Comparison of ENCODE assay signal across 10 mouse cellular contexts in genomic region chr7:112272692-112273091, GRCm38 (mm10). TPM values are rescaled to one million over a fixed set of nuclear protein-coding genes. Genes with fewer than 3 reads are reported as not detected.
A peak's percentile ranks its signal among the peaks of the same experiment; 100 is the strongest.
DNase-seq lines count a peak whose midpoint lies in the region; ATAC-seq and TF ChIP-seq lines count a peak whose summit lies in the region.
"Had no signal": no experiment of that assay in that cellular context is flagged by ENCODE, and none has a peak within 500 bp of the region (broad histone marks: within the 10 kb centered on the region; RNA-seq: fewer than 3 reads in every experiment).

No protein-coding gene starts in this region.

- no peak for TF ChIP-seq CTCF in midbrain, postnatal 0 days (IDR thresholded peaks at IDR 0.05)

- 10% methylated on average over 5 of the region's 5 CpGs for WGBS in forebrain, embryonic 14.5 days
- WGBS in heart, embryonic 13.5 days, result 29% methylated on average over 5 of the region's 5 CpGs
- 22% methylated on average over 5 of the region's 5 CpGs for WGBS in midbrain, postnatal 0 days

- peak; percentile 46 to 59 for DNase-seq in lung, adult 18-20 months
- no peak for DNase-seq in lung, postnatal 25 days (ENCODE audit: low spot score)
- DNase-seq in forebrain, embryonic 14.5 days (ENCODE audit: low spot score), result peak; percentile 70
- DNase-seq in midbrain, postnatal 0 days (ENCODE audit: low spot score), result peak; percentile 58
- DNase-seq in embryo, embryonic 10.5 days (ENCODE audit: low spot score), result no peak
- no peak for DNase-seq in spleen, postnatal 4 days (ENCODE audit: low spot score in 2 of 2)
- DNase-seq: cerebellum, postnatal 36 days; liver, embryonic 13.5 days; right cerebral cortex, adult 18-20 months had no signal

- H3K4me1 ChIP-seq in forebrain, embryonic 14.5 days (ENCODE audit: control insufficient read depth, insufficient read depth, low read length), result peaks cover 25% of the 10 kb centered on the region
- peaks cover 99% of the 10 kb centered on the region for H3K4me1 ChIP-seq in heart, embryonic 13.5 days
- no peaks in the 10 kb centered on the region for H3K4me1 ChIP-seq in midbrain, postnatal 0 days (ENCODE audit: insufficient read depth, low read length)

- H3K4me2 ChIP-seq in forebrain, embryonic 14.5 days (ENCODE audit: low read length), result no peak overlapping the region
- H3K4me2 ChIP-seq in heart, embryonic 13.5 days, result peak overlapping the region; percentile 10; the same call in 1 of the 2 replicates
- H3K4me2 ChIP-seq in midbrain, postnatal 0 days (ENCODE audit: low read depth, low read length, poor library complexity, severe bottlenecking), result no peak overlapping the region
- H3K4me2 ChIP-seq: liver, embryonic 13.5 days had no signal

- H3K4me3 ChIP-seq in forebrain, embryonic 14.5 days (ENCODE audit: low read depth, low read length), result no peak overlapping the region
- no peak overlapping the region for H3K4me3 ChIP-seq in heart, embryonic 13.5 days
- H3K4me3 ChIP-seq in midbrain, postnatal 0 days (ENCODE audit: low read depth, low read length), result no peak overlapping the region
- H3K4me3 ChIP-seq: liver, embryonic 13.5 days had no signal

- H3K9ac ChIP-seq in forebrain, embryonic 14.5 days (ENCODE audit: low read length), result no peak overlapping the region
- peak overlapping the region; percentile 76 for H3K9ac ChIP-seq in heart, embryonic 13.5 days
- no peak overlapping the region for H3K9ac ChIP-seq in midbrain, postnatal 0 days (replicated peaks; ENCODE audit: low read length, poor library complexity, severe bottlenecking)
- H3K9ac ChIP-seq: liver, embryonic 13.5 days had no signal

- no peak overlapping the region; the same call in 1 of the 2 replicates for H3K27ac ChIP-seq in forebrain, embryonic 14.5 days (ENCODE audit: low read depth, low read length)
- peak overlapping the region; percentile 94 for H3K27ac ChIP-seq in heart, embryonic 13.5 days (replicated peaks)
- H3K27ac ChIP-seq in midbrain, postnatal 0 days (ENCODE audit: low read depth, low read length), result no peak overlapping the region
- H3K27ac ChIP-seq: liver, embryonic 13.5 days had no signal

- peak; percentile 70; the same call in 1 of the 2 replicates for ATAC-seq in forebrain, embryonic 14.5 days
- ATAC-seq in heart, embryonic 13.5 days (ENCODE audit: extremely low read depth, insufficient number of reproducible peaks, low FRiP score, low TSS enrichment), result no peak
- ATAC-seq in midbrain, postnatal 0 days (ENCODE audit: low FRiP score), result no peak

- no peaks in the 10 kb centered on the region for H3K9me3 ChIP-seq in forebrain, embryonic 14.5 days (replicated peaks; ENCODE audit: control insufficient read depth, low read length)
- no peaks in the 10 kb centered on the region for H3K9me3 ChIP-seq in heart, embryonic 13.5 days
- H3K9me3 ChIP-seq in midbrain, postnatal 0 days (ENCODE audit: low read length), result no peaks in the 10 kb centered on the region
- H3K9me3 ChIP-seq: liver, embryonic 13.5 days had no signal

- no peaks in the 10 kb centered on the region for H3K36me3 ChIP-seq in forebrain, embryonic 14.5 days (ENCODE audit: control insufficient read depth, insufficient read depth, low read length)
- peaks cover 58% of the 10 kb centered on the region for H3K36me3 ChIP-seq in heart, embryonic 13.5 days
- no peaks in the 10 kb centered on the region for H3K36me3 ChIP-seq in midbrain, postnatal 0 days (ENCODE audit: insufficient read depth, low read length)
- H3K36me3 ChIP-seq: liver, embryonic 13.5 days had no signal

- no peaks in the 10 kb centered on the region for H3K27me3 ChIP-seq in forebrain, embryonic 14.5 days (replicated peaks; ENCODE audit: control insufficient read depth, insufficient read depth, low read length)
- H3K27me3 ChIP-seq in heart, embryonic 13.5 days (replicated peaks), result no peaks in the 10 kb centered on the region
- H3K27me3 ChIP-seq in midbrain, postnatal 0 days (ENCODE audit: insufficient read depth, low read length), result no peaks in the 10 kb centered on the region
- H3K27me3 ChIP-seq: liver, embryonic 13.5 days had no signal

RNA-seq across cellular contexts. Expression of gene Mical2, which starts 47.0 kb away (rescaled TPM):
- polyA plus RNA-seq in forebrain, embryonic 14.5 days (2014; fragmentation: Nextera tagmentation; extraction: Ambion mirVana), result 2.6 and 6.2 TPM in 2 replicates
- 105 and 109 TPM in 2 replicates for polyA plus RNA-seq in heart, embryonic 13.5 days (2015; fragmentation: Nextera tagmentation; extraction: Ambion mirVana)
- total RNA-seq in midbrain, postnatal 0 days (2014; rRNA removed), result 11.0 and 12.5 TPM in 2 replicates
- 5.8 and 6.2 TPM in 2 replicates for polyA plus RNA-seq in midbrain, postnatal 0 days (2015; fragmentation: Nextera tagmentation; extraction: Ambion mirVana)

Comparison
In these comparisons a context has a peak if more than half of its experiments do, and no peak if none do; other contexts are left out.
1. DNase-seq: peak in lung, adult 18-20 months (2 of 2), forebrain, embryonic 14.5 days (single experiment) and midbrain, postnatal 0 days (single experiment); none in lung, postnatal 25 days (single experiment), embryo, embryonic 10.5 days (single experiment) and spleen, postnatal 4 days (0 of 2).
2. RNA of gene Mical2, which starts 47.0 kb away (polyA plus RNA-seq): 105 to 109 TPM in heart, embryonic 13.5 days; 5.8 to 6.2 TPM in midbrain, postnatal 0 days and 2.6 to 6.2 TPM in forebrain, embryonic 14.5 days; every median in the first group is over 10 times any median in the second.